Mouse (Mus musculus): Measurements from ENCODE around the gene Sult2b1. TPM values are rescaled to one million over a fixed set of nuclear protein-coding genes. Genes with fewer than 3 reads are reported as not detected.

The Sult2b1 gene
- polyA plus RNA-seq, 1 experiment from 2014 or later: 1.4 TPM

DNA sequence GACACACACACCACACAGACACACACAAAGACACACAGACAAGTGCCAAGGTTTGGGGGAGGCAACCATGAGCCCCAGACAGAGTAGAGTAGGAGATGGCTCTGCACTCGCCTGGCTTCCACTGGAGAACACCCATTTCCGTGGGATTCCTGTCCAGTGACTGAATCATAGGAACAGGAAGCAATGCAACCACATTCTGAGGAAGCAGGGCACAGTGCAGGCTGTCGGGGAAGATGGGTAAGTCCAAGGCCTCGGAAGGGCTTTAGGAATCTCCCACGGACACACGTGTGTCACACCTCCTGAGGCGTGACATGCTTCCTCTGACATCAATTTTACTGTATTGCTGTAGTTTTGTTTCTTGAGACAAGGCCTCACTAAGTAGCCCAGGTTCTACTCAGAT lies 36.4 kb downstream of the Sult2b1 start:
- WGBS: 77% methylated on average over 7 of the region's 7 CpGs
- Histone ChIP-seq H3K36me3 (ENCODE audit: control insufficient read depth, insufficient read depth, low read length) (no peaks in the 10 kb centered on the region), H3K4me1 (replicated peaks; ENCODE audit: control insufficient read depth, insufficient read depth, low read length) (no peaks in the 10 kb centered on the region), H3K9me3 (ENCODE audit: control insufficient read depth, low read length) (no peaks in the 10 kb centered on the region), H3K4me2 (ENCODE audit: low read depth, low read length, severe bottlenecking) (no peak overlapping the region), H3K27me3 (ENCODE audit: control insufficient read depth, insufficient read depth, low read length) (no peaks in the 10 kb centered on the region), H3K27ac (ENCODE audit: low read depth, low read length) (no peak overlapping the region), H3K4me3 (ENCODE audit: low read depth, low read length) (no peak overlapping the region), H3K9ac (ENCODE audit: low read length) (no peak overlapping the region)
- no peak for ATAC-seq (replicated peaks; ENCODE audit: low FRiP score)
- no peak for DNase-seq (ENCODE audit: low spot score)

DNA sequence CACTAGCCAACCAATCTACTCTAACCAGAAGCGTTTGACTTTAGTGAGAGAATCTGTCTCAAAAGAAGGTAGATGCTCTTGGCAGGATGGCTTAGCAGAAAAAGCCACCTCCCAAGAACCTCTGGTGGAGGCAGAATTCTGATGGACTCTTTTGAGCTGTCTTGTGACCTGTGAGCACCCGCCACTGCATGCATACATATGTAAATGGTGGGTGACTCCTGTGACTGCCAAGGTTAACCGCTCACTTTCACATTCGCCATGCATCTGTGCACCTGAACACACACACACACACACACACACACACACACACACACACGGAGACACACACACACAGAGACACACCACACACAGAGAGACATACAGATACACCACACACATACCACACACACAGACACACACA lies 37.0 kb downstream of the Sult2b1 start:
- H3K4me3 ChIP-seq (ENCODE audit: low read depth, low read length): no peak overlapping the region
- 78% methylated on average over 5 of the region's 5 CpGs for WGBS
- H3K27me3 ChIP-seq (ENCODE audit: control insufficient read depth, insufficient read depth, low read length): no peaks in the 10 kb centered on the region
- no peak for ATAC-seq (replicated peaks; ENCODE audit: low FRiP score)
- H3K4me1 ChIP-seq (replicated peaks; ENCODE audit: control insufficient read depth, insufficient read depth, low read length): no peaks in the 10 kb centered on the region
- no peak overlapping the region for H3K4me2 ChIP-seq (ENCODE audit: low read depth, low read length, severe bottlenecking)
- H3K9me3 ChIP-seq (ENCODE audit: control insufficient read depth, low read length): no peaks in the 10 kb centered on the region
- no peak overlapping the region for H3K9ac ChIP-seq (ENCODE audit: low read length)
- DNase-seq (ENCODE audit: low spot score): no peak
- H3K27ac ChIP-seq (ENCODE audit: low read depth, low read length): no peak overlapping the region
- H3K36me3 ChIP-seq (ENCODE audit: control insufficient read depth, insufficient read depth, low read length): no peaks in the 10 kb centered on the region

DNA sequence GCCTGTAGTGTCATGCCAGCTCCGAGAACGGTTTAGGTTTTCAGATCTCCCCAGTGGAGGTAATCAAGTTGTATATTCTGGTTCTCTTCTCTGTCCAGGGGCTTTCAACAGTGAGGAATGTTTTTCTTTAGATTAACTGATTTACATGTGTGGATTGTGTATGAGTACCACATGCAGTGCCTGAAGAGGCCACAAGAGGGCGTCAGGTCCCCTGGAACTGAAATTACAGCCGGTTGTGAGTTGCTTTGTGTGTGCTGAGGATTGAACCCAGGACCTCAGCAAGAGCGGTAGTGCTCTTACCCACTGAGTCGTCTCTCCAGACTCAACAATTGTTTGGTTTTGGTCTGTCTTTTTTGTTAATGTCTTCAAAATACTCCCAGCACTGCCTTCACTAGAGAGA lies 38.0 kb downstream of the Sult2b1 start:
- no peaks in the 10 kb centered on the region for H3K36me3 ChIP-seq (ENCODE audit: control insufficient read depth, insufficient read depth, low read length)
- no peaks in the 10 kb centered on the region for H3K9me3 ChIP-seq (ENCODE audit: control insufficient read depth, low read length)
- 64% methylated on average over 6 of the region's 6 CpGs for WGBS
- H3K27ac ChIP-seq (ENCODE audit: low read depth, low read length): no peak overlapping the region
- no peak overlapping the region for H3K9ac ChIP-seq (ENCODE audit: low read length)
- no peak overlapping the region for H3K4me2 ChIP-seq (ENCODE audit: low read depth, low read length, severe bottlenecking)
- H3K27me3 ChIP-seq (ENCODE audit: control insufficient read depth, insufficient read depth, low read length): no peaks in the 10 kb centered on the region
- H3K4me3 ChIP-seq (ENCODE audit: low read depth, low read length): no peak overlapping the region
- ATAC-seq (replicated peaks; ENCODE audit: low FRiP score) (no peak), DNase-seq (ENCODE audit: low spot score) (no peak)
- no peaks in the 10 kb centered on the region for H3K4me1 ChIP-seq (replicated peaks; ENCODE audit: control insufficient read depth, insufficient read depth, low read length)

DNA sequence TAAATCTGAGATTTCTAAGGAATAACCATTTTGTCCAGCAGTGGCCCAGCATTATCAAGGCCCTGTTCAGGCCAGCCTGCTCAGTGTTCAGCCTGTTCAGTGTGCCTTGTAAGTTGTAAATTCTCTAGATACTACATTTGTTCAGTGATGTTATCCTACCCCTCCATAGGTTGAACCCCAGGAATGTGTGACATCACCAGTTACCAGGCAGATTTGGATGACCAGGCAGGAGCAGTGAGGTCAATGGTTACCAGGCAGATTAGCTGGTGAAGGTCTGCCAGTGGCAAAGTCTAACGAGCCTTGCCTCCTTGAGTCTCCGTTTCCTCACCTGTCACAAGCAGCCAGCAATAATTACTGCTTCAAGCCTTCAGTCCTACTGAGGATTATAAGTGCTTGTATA lies 40.1 kb downstream of the Sult2b1 start:
- 34% methylated on average over 2 of the region's 2 CpGs for WGBS

DNA sequence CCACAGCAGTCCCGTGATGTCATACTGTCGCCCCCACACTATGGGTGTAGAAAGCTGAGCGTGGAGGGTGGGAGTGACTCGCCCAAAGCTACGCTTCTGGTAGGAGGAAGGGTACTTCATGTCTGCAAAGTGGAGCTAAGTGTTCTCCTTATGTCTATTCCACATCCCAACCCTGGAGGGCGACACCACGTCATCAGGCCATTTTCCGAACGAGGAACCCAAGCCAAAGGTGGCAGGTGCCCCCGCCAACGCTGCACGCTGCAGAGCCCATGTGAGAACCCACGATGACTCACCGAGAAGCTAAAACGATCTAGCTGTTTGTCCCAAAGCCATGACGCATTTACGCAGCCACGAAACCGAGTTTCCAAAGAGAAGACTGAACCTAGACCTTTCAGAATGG lies 42.1 kb downstream of the Sult2b1 start:
- no peak overlapping the region for H3K27ac ChIP-seq (ENCODE audit: low read depth, low read length)
- H3K4me3 ChIP-seq (ENCODE audit: low read depth, low read length): no peak overlapping the region
- H3K27me3 ChIP-seq (ENCODE audit: control insufficient read depth, insufficient read depth, low read length): no peaks in the 10 kb centered on the region
- ATAC-seq (replicated peaks; ENCODE audit: low FRiP score) (no peak), DNase-seq (ENCODE audit: low spot score) (no peak)
- no peak overlapping the region for H3K4me2 ChIP-seq (ENCODE audit: low read depth, low read length, severe bottlenecking)
- 33% methylated on average over 19 of the region's 19 CpGs for WGBS
- H3K4me1 ChIP-seq (replicated peaks; ENCODE audit: control insufficient read depth, insufficient read depth, low read length): no peaks in the 10 kb centered on the region
- H3K9ac ChIP-seq (ENCODE audit: low read length): no peak overlapping the region
- no peaks in the 10 kb centered on the region for H3K9me3 ChIP-seq (ENCODE audit: control insufficient read depth, low read length)
- no peaks in the 10 kb centered on the region for H3K36me3 ChIP-seq (ENCODE audit: control insufficient read depth, insufficient read depth, low read length)

More for the DNA sequence above, 40.1 kb downstream of the Sult2b1 start:
- no peaks in the 10 kb centered on the region for H3K4me1 ChIP-seq (replicated peaks; ENCODE audit: control insufficient read depth, insufficient read depth, low read length)
- H3K27ac ChIP-seq (ENCODE audit: low read depth, low read length): no peak overlapping the region
- H3K36me3 ChIP-seq (ENCODE audit: control insufficient read depth, insufficient read depth, low read length): no peaks in the 10 kb centered on the region
- H3K27me3 ChIP-seq (ENCODE audit: control insufficient read depth, insufficient read depth, low read length): no peaks in the 10 kb centered on the region
- H3K9ac ChIP-seq (ENCODE audit: low read length): no peak overlapping the region
- H3K4me2 ChIP-seq (ENCODE audit: low read depth, low read length, severe bottlenecking): no peak overlapping the region
- no peak for ATAC-seq (replicated peaks; ENCODE audit: low FRiP score)
- H3K4me3 ChIP-seq (ENCODE audit: low read depth, low read length): no peak overlapping the region
- peak; percentile 68 for DNase-seq (ENCODE audit: low spot score)
- H3K9me3 ChIP-seq (ENCODE audit: control insufficient read depth, low read length): no peaks in the 10 kb centered on the region

DNA sequence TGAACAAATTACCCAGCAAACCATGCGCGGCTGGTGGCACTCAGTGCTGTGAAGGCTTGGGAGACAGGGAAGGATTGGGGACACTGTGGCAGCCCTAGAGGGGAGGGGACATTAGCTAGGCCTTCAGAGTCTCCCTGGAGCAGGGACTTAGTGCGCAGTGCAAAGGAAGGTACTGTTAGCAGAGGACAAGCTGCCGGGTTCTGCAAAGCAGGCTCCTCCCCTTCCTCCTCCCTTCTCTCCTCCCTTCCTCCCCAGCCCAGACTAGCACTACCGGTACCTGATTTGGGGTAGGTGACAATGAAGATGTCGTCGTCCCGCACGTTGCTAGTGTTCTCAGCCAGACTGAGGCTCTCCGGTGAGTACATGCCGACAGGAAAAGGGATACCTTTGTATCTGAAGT lies 42.7 kb downstream of the Sult2b1 start:
- WGBS: 40% methylated on average over 11 of the region's 11 CpGs
- Histone ChIP-seq H3K4me1 (replicated peaks; ENCODE audit: control insufficient read depth, insufficient read depth, low read length) (no peaks in the 10 kb centered on the region), H3K27ac (ENCODE audit: low read depth, low read length) (no peak overlapping the region), H3K27me3 (ENCODE audit: control insufficient read depth, insufficient read depth, low read length) (no peaks in the 10 kb centered on the region), H3K36me3 (ENCODE audit: control insufficient read depth, insufficient read depth, low read length) (no peaks in the 10 kb centered on the region), H3K9ac (ENCODE audit: low read length) (no peak overlapping the region), H3K4me3 (ENCODE audit: low read depth, low read length) (no peak overlapping the region), H3K9me3 (ENCODE audit: control insufficient read depth, low read length) (no peaks in the 10 kb centered on the region), H3K4me2 (ENCODE audit: low read depth, low read length, severe bottlenecking) (no peak overlapping the region)
- DNase-seq (ENCODE audit: low spot score) (no peak), ATAC-seq (replicated peaks; ENCODE audit: low FRiP score) (no peak)

DNA sequence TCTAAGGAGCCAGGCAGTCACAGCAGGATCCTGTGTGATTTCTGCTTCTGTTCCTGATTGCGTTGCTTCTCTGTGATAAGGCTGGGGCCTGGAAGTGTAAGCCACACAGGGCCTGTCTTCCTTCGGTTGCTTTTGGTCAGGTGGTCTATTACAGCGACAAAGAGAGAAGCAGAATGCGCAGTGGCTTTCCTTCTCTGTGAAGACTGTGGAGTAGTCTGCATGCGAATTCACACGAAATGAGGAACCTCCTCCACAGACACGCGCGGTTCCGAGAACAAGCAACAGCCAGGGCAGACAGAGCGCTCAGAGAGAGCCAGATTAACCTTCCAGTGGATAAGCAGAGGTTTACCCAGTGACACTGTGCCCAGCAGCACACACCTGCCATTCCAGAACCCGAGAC lies 43.2 kb downstream of the Sult2b1 start:
- no peaks in the 10 kb centered on the region for H3K36me3 ChIP-seq (ENCODE audit: control insufficient read depth, insufficient read depth, low read length)
- no peak overlapping the region for H3K4me3 ChIP-seq (ENCODE audit: low read depth, low read length)
- no peaks in the 10 kb centered on the region for H3K27me3 ChIP-seq (ENCODE audit: control insufficient read depth, insufficient read depth, low read length)
- ATAC-seq (replicated peaks; ENCODE audit: low FRiP score): no peak
- no peak overlapping the region for H3K4me2 ChIP-seq (ENCODE audit: low read depth, low read length, severe bottlenecking)
- no peak overlapping the region for H3K27ac ChIP-seq (ENCODE audit: low read depth, low read length)
- H3K9ac ChIP-seq (ENCODE audit: low read length): no peak overlapping the region
- 86% methylated on average over 12 of the region's 12 CpGs for WGBS
- H3K4me1 ChIP-seq (replicated peaks; ENCODE audit: control insufficient read depth, insufficient read depth, low read length): no peaks in the 10 kb centered on the region
- no peaks in the 10 kb centered on the region for H3K9me3 ChIP-seq (ENCODE audit: control insufficient read depth, low read length)
- DNase-seq (ENCODE audit: low spot score): no peak

DNA sequence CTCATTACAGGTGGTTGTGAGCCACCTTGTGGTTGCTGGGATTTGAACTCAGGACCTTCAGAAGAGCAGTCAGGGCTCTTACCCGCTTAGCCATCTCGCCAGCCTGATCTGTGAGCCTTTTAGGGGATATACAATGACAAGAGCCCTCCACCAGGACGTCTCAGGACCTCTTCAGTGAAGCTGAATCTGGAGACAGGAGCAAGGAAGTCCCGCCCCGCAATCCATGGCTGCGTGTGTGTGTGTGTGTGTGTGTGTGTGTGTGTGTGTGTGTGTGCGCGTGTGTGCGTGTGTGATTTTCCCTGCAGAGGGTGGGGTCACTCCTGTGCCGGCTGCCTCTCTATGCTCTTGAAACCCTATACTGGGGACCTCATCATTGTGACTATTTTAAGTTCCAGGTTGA lies 44.6 kb downstream of the Sult2b1 start:
- no peaks in the 10 kb centered on the region for H3K4me1 ChIP-seq (replicated peaks; ENCODE audit: control insufficient read depth, insufficient read depth, low read length)
- H3K27ac ChIP-seq (ENCODE audit: low read depth, low read length): no peak overlapping the region
- WGBS: 63% methylated on average over 10 of the region's 10 CpGs
- no peaks in the 10 kb centered on the region for H3K36me3 ChIP-seq (ENCODE audit: control insufficient read depth, insufficient read depth, low read length)
- no peak overlapping the region for H3K9ac ChIP-seq (ENCODE audit: low read length)
- no peak overlapping the region for H3K4me2 ChIP-seq (ENCODE audit: low read depth, low read length, severe bottlenecking)
- no peak overlapping the region for H3K4me3 ChIP-seq (ENCODE audit: low read depth, low read length)
- H3K9me3 ChIP-seq (ENCODE audit: control insufficient read depth, low read length): no peaks in the 10 kb centered on the region
- ATAC-seq (replicated peaks; ENCODE audit: low FRiP score) (no peak), DNase-seq (ENCODE audit: low spot score) (no peak)
- H3K27me3 ChIP-seq (ENCODE audit: control insufficient read depth, insufficient read depth, low read length): no peaks in the 10 kb centered on the region

DNA sequence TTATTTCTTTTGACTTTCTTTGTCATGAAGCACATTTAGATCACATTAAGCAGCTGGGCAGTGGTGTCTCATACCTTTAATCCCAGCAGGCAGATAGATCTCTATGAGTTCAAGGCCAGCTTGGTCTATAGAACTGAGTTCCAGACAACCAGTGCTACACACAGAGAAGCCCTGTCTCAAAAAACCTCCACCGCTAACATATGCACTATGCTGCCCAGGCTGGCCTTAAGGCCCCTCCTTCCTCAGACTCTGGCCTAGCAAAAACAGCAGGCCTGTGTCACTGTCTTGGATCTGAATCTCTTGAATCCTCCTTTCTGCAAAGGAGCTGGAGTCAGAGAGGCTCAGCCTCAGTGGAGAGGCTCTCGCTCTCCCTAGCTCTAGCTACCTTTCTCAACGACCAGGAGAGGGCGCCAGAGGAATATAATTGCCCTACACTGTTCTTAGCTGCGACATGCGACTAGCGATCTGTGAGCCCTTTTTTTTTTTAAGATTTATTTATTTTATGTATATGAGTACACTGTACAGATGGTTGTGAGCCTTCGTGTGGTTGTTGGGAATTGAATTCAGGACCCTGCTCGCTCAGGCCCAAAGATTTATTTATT lies 45.2 kb downstream of the Sult2b1 start:
- WGBS: 8% methylated on average over 9 of the region's 9 CpGs
- peak; percentile 82 for ATAC-seq (replicated peaks; ENCODE audit: low FRiP score)
- H3K9ac ChIP-seq (ENCODE audit: low read length): no peak overlapping the region

More for the DNA sequence above, 45.2 kb downstream of the Sult2b1 start:
- H3K36me3 ChIP-seq (ENCODE audit: control insufficient read depth, insufficient read depth, low read length): no peaks in the 10 kb centered on the region
- no peak overlapping the region for H3K4me3 ChIP-seq (ENCODE audit: low read depth, low read length)
- no peaks in the 10 kb centered on the region for H3K27me3 ChIP-seq (ENCODE audit: control insufficient read depth, insufficient read depth, low read length)
- peak; percentile 92 for DNase-seq (ENCODE audit: low spot score)
- H3K4me2 ChIP-seq (ENCODE audit: low read depth, low read length, severe bottlenecking): no peak overlapping the region
- no peak overlapping the region for H3K27ac ChIP-seq (ENCODE audit: low read depth, low read length)
- H3K4me1 ChIP-seq (replicated peaks; ENCODE audit: control insufficient read depth, insufficient read depth, low read length): no peaks in the 10 kb centered on the region
- no peaks in the 10 kb centered on the region for H3K9me3 ChIP-seq (ENCODE audit: control insufficient read depth, low read length)
